Mouse (Mus musculus) liver, embryonic 13.5 days (tissue): ENCODE measurements around the gene Trip4. TPM values are rescaled to one million over a fixed set of nuclear protein-coding genes. Genes with fewer than 3 reads are reported as not detected.

Source experiments
- ATAC-seq: fragments of 200-750 bp; cut with Nextera tagmentation; 2 replicates; pipeline ENCODE4 v1.8.0; 2017; ENCODE audit warnings: low read depth, mild to moderate bottlenecking, moderate number of reproducible peaks, moderate library complexity
- DNase-seq: peaks from one replicate; pipeline ENCODE4 v3.0.0; 2022
- H3K27ac ChIP-seq: fragments of 300-500 bp; sonication (generic); 2 replicates; pipeline ENCODE4 v1.5.1; 2015; ENCODE audit warnings: moderate library complexity, mild to moderate bottlenecking, inconsistent platforms
- H3K27me3 ChIP-seq: fragments of 300-500 bp; sonication (generic); 2 replicates; pipeline ENCODE4 v1.6.1; 2015; ENCODE audit warnings: mild to moderate bottlenecking, inconsistent platforms
- H3K36me3 ChIP-seq: fragments of 300-500 bp; sonication (generic); 2 replicates; pipeline ENCODE4 v1.6.1; 2015; ENCODE audit warnings: mild to moderate bottlenecking, inconsistent platforms
- H3K4me1 ChIP-seq: fragments of 300-500 bp; sonication (generic); replicated peaks from 2 replicates; pipeline ENCODE4 v1.6.1; 2015; ENCODE audit warnings: inconsistent platforms
- H3K4me2 ChIP-seq: fragments of 300-500 bp; sonication (generic); 2 replicates; pipeline ENCODE4 v1.6.1; 2015; ENCODE audit warnings: inconsistent platforms, mild to moderate bottlenecking, moderate library complexity
- H3K4me3 ChIP-seq: fragments of 300-500 bp; sonication (generic); replicated peaks from 2 replicates; pipeline ENCODE4 v1.5.1; 2015; ENCODE audit warnings: mild to moderate bottlenecking, inconsistent platforms
- H3K9ac ChIP-seq: fragments of 300-500 bp; sonication (generic); 2 replicates; pipeline ENCODE4 v1.6.1; 2015; ENCODE audit warnings: mild to moderate bottlenecking, inconsistent platforms
- H3K9me3 ChIP-seq: fragments of 300-500 bp; sonication (generic); replicated peaks from 2 replicates; pipeline ENCODE4 v1.6.1; 2016; ENCODE audit warnings: inconsistent platforms
- WGBS: fragments of 180-500 bp; shearing (Covaris S2); methylation state at CpG from one replicate; pipeline ENCODE4 v1.1.7; 2015; ENCODE audit not compliant: insufficient replicate concordance; 5-methylcytosine and 5-hydroxymethylcytosine counted together
- polyA plus RNA-seq: library from polyadenylated mRNA; unstranded; fragments of >200 nt; fragmentation: Nextera tagmentation; extraction: Ambion mirVana; gene quantifications from 2 replicates; pipeline ENCODE4 v1.2.1, GENCODE M21; 2015

Trip4 gene
- polyA plus RNA-seq, 1 experiment from 2014 or later = 12.4 TPM

GRCm38 (mm10) chr9:65823716-65824462 is 84.7 kb downstream of the Trip4 start:
- H3K4me1 ChIP-seq = peaks cover 70% of the 10 kb centered on the region
- H3K9ac ChIP-seq = peak overlapping the region; percentile 22
- DNase-seq = no peak

GRCm38 (mm10) chr9:65822011-65822410 is 86.6 kb downstream of the Trip4 start:
- H3K27me3 ChIP-seq = no peaks in the 10 kb centered on the region
- no peak overlapping the region; the same call in 1 of the 2 replicates for H3K9ac ChIP-seq
- ATAC-seq (no peak), DNase-seq (no peak)
- WGBS = 64% methylated on average over 4 of the region's 4 CpGs
- H3K36me3 ChIP-seq = no peaks in the 10 kb centered on the region; the same call in 1 of the 2 replicates
- no peaks in the 10 kb centered on the region for H3K9me3 ChIP-seq
- no peak overlapping the region for H3K27ac ChIP-seq
- no peak overlapping the region for H3K4me2 ChIP-seq
- peaks cover 62% of the 10 kb centered on the region for H3K4me1 ChIP-seq
- H3K4me3 ChIP-seq = no peak overlapping the region

More at GRCm38 (mm10) chr9:65823716-65824462, 84.7 kb downstream of the Trip4 start:
- Histone ChIP-seq H3K9me3 (no peaks in the 10 kb centered on the region), H3K4me3 (no peak overlapping the region), H3K4me2 (peak overlapping the region; percentile 41), H3K36me3 (no peaks in the 10 kb centered on the region), H3K27me3 (no peaks in the 10 kb centered on the region), H3K27ac (peak overlapping the region; percentile 44; the same call in 1 of the 2 replicates)
- ATAC-seq = no peak
- 57% methylated on average over 10 of the region's 10 CpGs for WGBS

- no peaks in the 10 kb centered on the region for H3K27me3 ChIP-seq
- DNase-seq = no peak
- no peak for ATAC-seq
- no peak overlapping the region for H3K9ac ChIP-seq
- 71% methylated on average over 2 of the region's 2 CpGs for WGBS
- peaks cover 50% of the 10 kb centered on the region for H3K4me1 ChIP-seq
- H3K4me3 ChIP-seq = no peak overlapping the region
- no peak overlapping the region for H3K27ac ChIP-seq
- H3K4me2 ChIP-seq = no peak overlapping the region
- H3K9me3 ChIP-seq = no peaks in the 10 kb centered on the region
- peaks cover 2% of the 10 kb centered on the region; the same call in 1 of the 2 replicates for H3K36me3 ChIP-seq
Observed at GRCm38 (mm10) chr9:65820301-65820700, 88.3 kb downstream of the Trip4 start.

- DNase-seq (no peak), ATAC-seq (no peak)
- no peaks in the 10 kb centered on the region for H3K27me3 ChIP-seq
- 99% methylated on average over 2 of the region's 2 CpGs for WGBS
- no peak overlapping the region for H3K27ac ChIP-seq
- H3K4me2 ChIP-seq = no peak overlapping the region
- no peaks in the 10 kb centered on the region for H3K9me3 ChIP-seq
- H3K9ac ChIP-seq = no peak overlapping the region
- H3K36me3 ChIP-seq = peaks cover 2% of the 10 kb centered on the region; the same call in 1 of the 2 replicates
- H3K4me1 ChIP-seq = peaks cover 47% of the 10 kb centered on the region
- no peak overlapping the region for H3K4me3 ChIP-seq
Observed at GRCm38 (mm10) chr9:65818402-65818801, 90.2 kb downstream of the Trip4 start.

GRCm38 (mm10) chr9:65812841-65813240 is 95.8 kb downstream of the Trip4 start:
- Histone ChIP-seq H3K27me3 (no peaks in the 10 kb centered on the region), H3K9ac (no peak overlapping the region), H3K36me3 (peaks cover 2% of the 10 kb centered on the region; the same call in 1 of the 2 replicates), H3K4me3 (no peak overlapping the region), H3K27ac (no peak overlapping the region), H3K4me1 (peaks cover 47% of the 10 kb centered on the region), H3K4me2 (no peak overlapping the region), H3K9me3 (no peaks in the 10 kb centered on the region)
- no peak for DNase-seq
- no peak for ATAC-seq
- WGBS = 58% methylated on average over 2 of the region's 2 CpGs

- ATAC-seq (no peak), DNase-seq (no peak)
- peaks cover 43% of the 10 kb centered on the region for H3K4me1 ChIP-seq
- H3K9me3 ChIP-seq = no peaks in the 10 kb centered on the region
- no peak overlapping the region for H3K4me3 ChIP-seq
- H3K36me3 ChIP-seq = 0 out of 2 replicates have a peak, but pooled peaks cover 2% of the 10 kb centered on the region
- no peak overlapping the region for H3K4me2 ChIP-seq
- H3K9ac ChIP-seq = no peak overlapping the region
- no peaks in the 10 kb centered on the region for H3K27me3 ChIP-seq
- 39% methylated on average over 1 of the region's 1 CpGs for WGBS
- H3K27ac ChIP-seq = no peak overlapping the region
Observed at GRCm38 (mm10) chr9:65811784-65812183, 96.8 kb downstream of the Trip4 start.

GRCm38 (mm10) chr9:65807818-65808217 is 100.8 kb downstream of the Trip4 start:
- Histone ChIP-seq H3K4me3 (no peak overlapping the region), H3K36me3 (no peaks in the 10 kb centered on the region), H3K4me1 (peaks cover 29% of the 10 kb centered on the region), H3K9me3 (no peaks in the 10 kb centered on the region), H3K4me2 (no peak overlapping the region), H3K9ac (no peak overlapping the region), H3K27ac (no peak overlapping the region), H3K27me3 (no peaks in the 10 kb centered on the region)
- DNase-seq (no peak), ATAC-seq (no peak)
- WGBS = 63% methylated on average over 1 of the region's 1 CpGs

- Histone ChIP-seq H3K27me3 (no peaks in the 10 kb centered on the region), H3K36me3 (no peaks in the 10 kb centered on the region), H3K4me3 (no peak overlapping the region), H3K9me3 (no peaks in the 10 kb centered on the region), H3K27ac (no peak overlapping the region), H3K9ac (no peak overlapping the region), H3K4me2 (no peak overlapping the region), H3K4me1 (peaks cover 26% of the 10 kb centered on the region)
- ATAC-seq (no peak), DNase-seq (no peak)
- 81% methylated on average over 5 of the region's 5 CpGs for WGBS
Observed at GRCm38 (mm10) chr9:65807251-65807650, 101.3 kb downstream of the Trip4 start.

- Histone ChIP-seq H3K4me1 (peaks cover 7% of the 10 kb centered on the region), H3K27ac (no peak overlapping the region), H3K9ac (no peak overlapping the region), H3K36me3 (peaks cover 6% of the 10 kb centered on the region; the same call in 1 of the 2 replicates), H3K27me3 (no peaks in the 10 kb centered on the region), H3K9me3 (no peaks in the 10 kb centered on the region), H3K4me3 (no peak overlapping the region), H3K4me2 (no peak overlapping the region)
- 76% methylated on average over 4 of the region's 4 CpGs for WGBS
- DNase-seq (no peak), ATAC-seq (no peak)
Observed at GRCm38 (mm10) chr9:65799770-65800169, 108.8 kb downstream of the Trip4 start.

- no peaks in the 10 kb centered on the region for H3K27me3 ChIP-seq
- no peaks in the 10 kb centered on the region for H3K9me3 ChIP-seq
- no peak overlapping the region for H3K9ac ChIP-seq
- no peak overlapping the region for H3K4me3 ChIP-seq
- 63% methylated on average over 2 of the region's 2 CpGs for WGBS
- peaks cover 15% of the 10 kb centered on the region for H3K4me1 ChIP-seq
- H3K4me2 ChIP-seq = no peak overlapping the region
- DNase-seq (no peak), ATAC-seq (no peak; the same call in 1 of the 2 replicates)
- no peak overlapping the region for H3K27ac ChIP-seq
- peaks cover 17% of the 10 kb centered on the region for H3K36me3 ChIP-seq
Observed at GRCm38 (mm10) chr9:65795651-65796050, 112.9 kb downstream of the Trip4 start.

- Histone ChIP-seq H3K4me2 (no peak overlapping the region), H3K27ac (no peak overlapping the region), H3K9ac (no peak overlapping the region), H3K27me3 (no peaks in the 10 kb centered on the region), H3K36me3 (peaks cover 17% of the 10 kb centered on the region), H3K9me3 (no peaks in the 10 kb centered on the region), H3K4me3 (no peak overlapping the region), H3K4me1 (peaks cover 26% of the 10 kb centered on the region)
- ATAC-seq (no peak), DNase-seq (no peak)
- WGBS = 85% methylated on average over 7 of the region's 7 CpGs
Observed at GRCm38 (mm10) chr9:65794313-65794712, 114.3 kb downstream of the Trip4 start.

- WGBS = 81% methylated on average over 3 of the region's 3 CpGs
Observed at GRCm38 (mm10) chr9:65793506-65793905, 115.1 kb downstream of the Trip4 start.

More at GRCm38 (mm10) chr9:65793506-65793905, 115.1 kb downstream of the Trip4 start:
- no peak overlapping the region for H3K4me2 ChIP-seq
- H3K27me3 ChIP-seq = no peaks in the 10 kb centered on the region
- no peak overlapping the region for H3K9ac ChIP-seq
- H3K4me1 ChIP-seq = peaks cover 34% of the 10 kb centered on the region
- peaks cover 17% of the 10 kb centered on the region for H3K36me3 ChIP-seq
- ATAC-seq (no peak), DNase-seq (no peak)
- no peaks in the 10 kb centered on the region for H3K9me3 ChIP-seq
- H3K4me3 ChIP-seq = no peak overlapping the region
- no peak overlapping the region for H3K27ac ChIP-seq
